Mouse (Mus musculus) urinary bladder, postnatal 4 days (tissue): Measurements from ENCODE around the gene Meioc.

Experiments used
- DNase-seq, 2 experiments: peaks; one replicate each; pipeline ENCODE4 v3.0.0; 2021 to 2022; ENCODE audit warnings: low spot score in 2 of 2

Gene Meioc

DNA sequence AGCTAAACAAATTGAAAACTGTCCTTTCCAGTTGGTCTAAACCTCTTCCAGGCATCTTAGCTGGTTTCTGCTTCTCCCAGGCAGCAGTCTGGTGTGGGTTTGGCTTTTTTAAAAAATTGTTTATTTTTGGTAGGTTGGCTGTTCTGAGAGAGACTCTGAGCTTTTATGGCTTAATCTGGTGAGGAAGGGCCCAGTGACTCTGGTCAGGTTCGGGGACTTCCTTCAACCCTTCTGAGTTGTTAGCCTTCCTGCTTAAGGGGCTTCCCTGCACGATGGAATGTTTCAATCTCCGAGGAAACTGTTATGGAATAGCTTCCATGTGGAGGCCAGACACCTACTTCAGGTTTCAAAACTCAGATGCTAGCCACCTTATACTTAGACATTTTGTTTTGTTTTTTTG is at the start of gene Meioc:
Gene Meioc, plus strand, starts transcription at position 301 of the 400 bp plus-strand sequence.
- DNase-seq: no peak

DNA sequence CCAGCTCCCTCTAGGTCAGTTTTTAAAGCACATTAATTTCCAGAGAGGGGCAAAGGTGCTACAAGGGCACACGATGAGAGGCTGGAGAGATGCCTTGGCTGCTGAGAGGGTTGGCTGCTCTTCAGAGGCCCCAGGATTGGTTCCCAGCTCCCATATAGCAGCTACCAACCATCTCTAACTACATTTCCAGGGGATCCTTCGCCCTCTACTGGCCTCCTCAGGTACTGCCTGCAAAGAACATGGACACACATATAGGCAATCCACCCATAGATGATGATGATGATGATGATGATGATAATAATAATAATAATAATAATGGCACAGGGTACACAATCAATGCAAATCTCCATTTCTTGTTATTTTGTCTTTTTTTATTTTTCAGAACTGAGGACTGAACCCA is 44.1 kb upstream of the Meioc start:
- DNase-seq: no peak

DNA sequence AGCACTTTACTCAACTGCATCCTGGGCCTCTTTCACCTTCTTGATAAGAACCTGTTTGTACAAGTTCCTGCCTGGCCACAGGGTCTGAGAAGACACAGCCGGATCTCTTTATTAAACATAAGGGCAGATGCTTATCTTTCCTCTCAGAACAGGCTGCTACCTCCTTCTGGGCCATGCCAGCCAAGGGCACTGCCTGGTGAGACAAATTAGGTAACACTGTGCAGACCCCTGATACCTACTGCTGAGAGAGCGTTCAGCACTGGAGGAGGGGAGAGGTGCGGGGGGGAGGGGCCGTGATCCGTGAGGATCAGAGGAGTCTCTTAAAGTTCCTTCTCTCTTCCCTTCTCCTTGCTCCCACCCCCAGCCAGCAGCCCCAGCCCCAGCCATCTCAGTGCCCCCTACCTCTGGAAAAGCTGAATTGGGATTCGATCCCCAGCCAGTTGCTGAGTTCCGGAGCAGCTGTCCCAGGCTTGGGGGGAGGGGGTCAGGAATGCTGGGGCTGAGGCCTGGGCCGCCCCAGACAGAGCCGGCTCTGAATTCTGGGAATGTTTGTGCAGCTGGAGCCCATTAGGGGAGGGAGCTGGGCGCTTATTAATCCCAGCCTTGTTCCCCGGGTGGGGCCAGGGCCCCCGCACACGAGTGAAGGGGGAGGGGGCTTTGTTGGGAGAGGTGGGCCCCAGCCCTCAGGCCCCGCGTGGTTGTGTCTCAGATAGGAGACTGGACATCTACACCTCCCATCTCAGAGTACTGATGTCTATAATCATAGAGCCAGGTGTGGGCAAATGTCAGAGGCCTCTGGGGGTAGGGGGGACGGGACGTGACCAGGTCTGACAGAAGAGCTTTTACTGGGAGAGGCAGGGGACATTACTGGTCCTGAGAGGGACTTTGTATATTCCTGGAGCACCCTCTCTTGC is 39.4 kb upstream of the Meioc start:
- DNase-seq: peak; percentile 72 to 76

DNA sequence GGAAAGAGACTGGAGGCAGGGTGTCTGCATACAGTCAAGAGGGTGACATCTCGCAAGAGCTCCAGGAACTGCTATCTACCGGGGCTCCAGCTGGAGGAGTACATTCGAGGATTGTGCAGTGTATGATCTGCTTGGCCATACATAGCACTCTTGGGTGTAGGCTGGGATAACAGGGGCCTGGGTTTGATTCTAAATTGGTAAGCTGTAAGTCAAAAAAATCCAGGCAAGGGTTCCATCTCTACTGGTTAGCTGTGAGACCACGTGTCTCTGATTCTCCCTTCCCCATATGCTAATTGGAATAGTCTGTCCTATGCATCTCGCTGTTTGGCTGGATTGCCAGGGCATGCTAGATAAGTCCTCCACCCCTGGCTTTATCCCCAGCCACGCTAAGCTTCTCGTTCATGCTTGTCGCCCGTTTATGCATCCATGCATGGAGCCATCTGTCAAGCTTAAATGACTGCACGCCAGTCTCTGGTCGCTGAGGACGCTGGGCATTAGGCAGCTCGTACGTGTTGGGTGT is 38.6 kb upstream of the Meioc start:
- no peak for DNase-seq

DNA sequence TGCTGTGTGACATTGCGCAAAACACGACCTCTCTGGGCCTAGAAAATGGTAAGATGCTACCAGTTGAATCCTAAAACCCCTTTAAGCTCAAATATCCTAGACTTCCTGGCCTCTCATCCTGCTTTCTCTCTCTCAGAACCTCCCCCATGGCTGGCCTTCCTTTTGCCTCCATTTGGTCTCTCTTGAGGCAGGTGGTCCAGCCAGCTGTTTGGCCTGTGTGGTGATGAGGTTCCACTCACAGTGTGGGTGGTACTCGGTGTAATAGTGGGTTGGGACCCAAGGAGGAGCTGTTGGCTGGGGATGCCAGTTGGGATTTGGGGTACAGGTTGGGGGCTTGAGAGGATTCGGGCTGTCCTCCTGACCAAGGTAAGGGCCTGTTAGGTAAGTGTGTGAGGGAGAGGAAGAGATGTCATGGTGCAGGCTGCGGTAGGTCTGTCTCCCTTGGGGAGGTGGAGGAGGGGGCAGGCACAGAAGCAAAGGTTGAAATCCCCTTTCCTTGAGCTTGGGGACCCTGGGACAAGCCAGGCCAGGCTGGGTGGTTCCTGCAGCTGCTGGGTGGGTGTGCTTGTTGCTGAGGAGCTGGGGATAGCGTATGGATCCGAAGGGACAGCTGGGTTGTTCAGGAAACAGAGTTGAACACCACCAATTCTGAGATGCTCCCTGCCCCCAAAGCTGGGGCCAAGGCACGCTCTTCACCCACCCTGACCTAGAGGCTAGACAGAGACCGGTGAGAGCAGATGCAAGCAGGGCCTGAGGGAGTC is 36.2 kb upstream of the Meioc start:
- no peak for DNase-seq

DNA sequence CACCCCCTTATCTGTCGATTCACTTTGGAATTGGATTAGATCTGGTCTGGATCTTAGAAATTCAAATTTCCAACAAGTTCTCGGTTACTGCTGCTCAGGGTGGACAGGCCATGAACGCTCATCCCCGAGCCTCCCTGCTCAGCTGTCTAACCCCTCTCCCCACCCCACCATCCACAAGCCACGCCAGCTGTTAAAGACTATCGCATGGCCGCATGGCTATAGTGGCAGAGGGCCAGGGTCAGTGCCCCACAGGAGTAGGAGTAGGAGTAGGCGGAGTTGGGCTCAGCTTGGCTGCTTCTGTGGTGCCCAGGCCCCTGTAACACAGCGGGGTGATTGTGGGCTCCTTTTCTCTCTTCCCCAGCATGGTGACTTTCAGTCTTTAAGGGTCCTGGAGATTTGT is 35.0 kb upstream of the Meioc start:
- DNase-seq: no peak

DNA sequence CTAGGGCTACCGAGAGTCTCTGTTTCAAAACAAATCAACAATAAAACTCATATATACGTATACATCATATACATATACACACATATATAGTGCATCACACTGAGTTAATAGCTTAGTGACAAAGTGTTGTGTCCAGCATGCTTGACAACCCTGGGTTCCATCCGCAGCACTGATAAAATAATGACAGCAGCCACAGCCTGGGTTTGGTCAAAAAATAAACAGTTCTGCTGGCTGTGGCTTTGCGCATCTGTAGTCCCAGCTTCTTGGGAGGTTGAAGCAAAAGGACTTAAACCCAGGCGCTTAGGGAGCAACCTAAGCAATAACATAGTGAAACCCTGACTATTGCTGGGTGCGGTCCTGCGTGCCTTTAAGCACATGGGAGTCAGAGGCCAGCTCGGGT is 34.1 kb upstream of the Meioc start:
- DNase-seq: no peak

DNA sequence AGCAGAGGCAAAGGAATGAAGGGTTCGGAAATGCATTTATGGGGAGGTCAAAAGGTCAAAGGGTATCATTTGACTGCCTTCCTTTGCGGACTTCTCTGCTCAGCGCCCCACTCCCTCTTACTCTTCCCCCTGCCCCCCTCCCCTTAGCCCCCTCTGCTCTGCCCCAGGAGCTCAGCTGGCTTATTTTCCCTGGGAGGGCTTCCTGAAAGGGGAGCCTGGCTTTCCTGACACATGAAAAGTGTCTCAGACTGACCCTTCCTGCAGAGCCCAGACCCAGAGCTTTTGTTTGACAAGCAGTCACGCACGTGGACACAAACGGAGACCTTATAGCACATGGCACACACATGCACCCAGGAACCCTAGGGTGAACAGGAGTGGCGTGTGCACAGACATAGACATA is 32.8 kb upstream of the Meioc start:
- no peak for DNase-seq

DNA sequence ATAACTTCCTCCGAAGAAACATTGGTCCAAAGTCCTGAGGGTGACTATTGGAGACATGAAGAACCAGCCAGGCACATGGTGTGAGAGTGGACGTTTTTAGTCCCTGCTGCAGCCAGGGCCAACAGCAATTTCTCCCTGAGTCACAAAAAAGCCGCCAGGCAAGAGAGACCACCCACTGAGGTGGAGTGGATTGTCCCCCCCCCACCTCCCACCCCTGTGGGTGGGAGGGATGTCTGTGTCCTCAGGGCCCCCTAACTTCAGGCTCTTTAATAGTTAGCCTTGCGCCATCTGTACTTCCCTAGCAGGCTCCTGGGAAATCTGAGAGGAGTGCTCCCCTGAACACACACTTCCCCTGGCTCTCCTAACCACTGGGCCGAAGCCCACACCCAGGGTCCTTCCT is 32.3 kb upstream of the Meioc start:
- DNase-seq: no peak

DNA sequence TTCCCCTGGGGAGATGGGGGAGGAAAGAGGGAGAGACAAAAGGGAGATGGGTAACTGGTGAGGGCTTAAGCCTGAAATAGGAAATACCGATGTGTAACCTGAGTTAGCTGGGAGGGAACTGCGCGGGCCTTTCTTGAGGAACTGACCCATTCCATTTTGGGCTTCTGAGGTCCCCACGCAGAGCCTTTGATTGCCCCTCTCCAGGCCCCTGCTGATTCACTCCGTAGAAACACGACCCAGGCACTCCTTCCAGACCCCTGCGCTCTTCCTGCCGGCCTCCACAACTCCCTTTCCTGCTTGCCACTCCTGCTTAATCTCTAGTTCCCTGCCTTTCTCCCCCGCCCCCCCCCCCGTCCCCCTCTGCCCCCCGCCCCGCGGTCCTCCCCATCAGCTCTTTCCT is 30.8 kb upstream of the Meioc start:
- DNase-seq: no peak

DNA sequence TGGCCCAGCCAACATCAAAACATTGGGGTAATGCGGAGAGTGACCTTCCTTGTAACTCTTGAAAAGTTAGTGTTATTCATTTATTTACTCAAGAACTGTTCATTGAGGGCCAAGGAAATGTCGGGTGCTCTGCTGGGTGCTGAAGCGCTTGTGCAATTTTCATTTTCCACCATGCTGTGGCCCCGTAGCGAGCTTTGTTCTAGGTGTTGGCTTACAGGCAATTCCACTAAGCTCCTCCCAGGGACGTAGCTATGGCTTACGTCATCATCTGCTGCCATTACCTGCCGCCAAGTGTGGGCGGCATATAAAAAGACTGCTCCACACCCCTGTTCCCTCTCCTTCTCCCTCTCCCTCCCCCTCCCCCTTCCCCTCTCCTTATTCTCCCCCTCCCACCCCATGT is 30.1 kb upstream of the Meioc start:
- no peak for DNase-seq

DNA sequence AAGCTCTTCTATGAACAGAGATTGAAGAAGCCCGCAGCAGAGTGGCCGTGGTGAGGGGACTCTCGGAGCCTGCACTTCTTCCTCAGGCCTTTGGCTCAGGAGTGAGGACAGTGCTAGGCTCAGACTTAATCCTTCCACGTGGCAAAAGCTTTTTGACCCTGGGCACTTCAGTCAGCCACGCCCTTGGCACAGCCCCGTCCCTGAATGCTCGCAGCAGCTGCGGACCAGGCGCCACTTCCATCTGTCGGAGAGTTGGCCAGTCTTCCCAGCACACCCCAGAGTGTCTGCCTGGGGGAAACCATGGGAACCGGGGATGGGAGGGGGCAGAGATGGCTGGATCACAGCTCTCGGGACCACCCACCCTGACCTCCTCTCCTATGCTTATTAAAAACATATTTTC is 26.6 kb upstream of the Meioc start:
- DNase-seq: no peak

DNA sequence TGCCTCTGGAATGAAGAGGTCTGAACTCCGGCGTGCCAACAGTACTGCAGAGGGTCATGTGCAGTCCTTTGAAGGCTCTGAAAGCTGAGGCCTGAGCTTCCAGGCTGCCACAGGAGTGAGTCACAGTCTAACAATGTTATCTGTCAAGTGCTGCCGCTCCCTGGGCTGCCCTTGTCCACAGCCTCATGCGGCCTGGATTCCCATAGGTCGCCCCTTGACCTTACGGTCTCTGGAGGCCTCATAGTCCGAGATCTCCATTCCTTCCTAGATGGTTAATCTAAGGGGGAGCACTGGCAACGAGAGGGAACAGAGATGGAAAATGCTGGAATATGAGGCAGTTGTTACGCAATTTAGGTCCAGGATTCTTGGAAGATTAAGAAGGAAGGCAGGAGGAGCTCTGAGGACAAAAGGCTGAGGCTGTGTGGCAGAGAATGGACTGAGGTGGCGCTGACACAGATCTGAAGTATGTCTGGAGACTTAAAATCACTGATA is 19.6 kb upstream of the Meioc start:
- peak in 1 of 2 experiments; percentile 58 for DNase-seq

DNA sequence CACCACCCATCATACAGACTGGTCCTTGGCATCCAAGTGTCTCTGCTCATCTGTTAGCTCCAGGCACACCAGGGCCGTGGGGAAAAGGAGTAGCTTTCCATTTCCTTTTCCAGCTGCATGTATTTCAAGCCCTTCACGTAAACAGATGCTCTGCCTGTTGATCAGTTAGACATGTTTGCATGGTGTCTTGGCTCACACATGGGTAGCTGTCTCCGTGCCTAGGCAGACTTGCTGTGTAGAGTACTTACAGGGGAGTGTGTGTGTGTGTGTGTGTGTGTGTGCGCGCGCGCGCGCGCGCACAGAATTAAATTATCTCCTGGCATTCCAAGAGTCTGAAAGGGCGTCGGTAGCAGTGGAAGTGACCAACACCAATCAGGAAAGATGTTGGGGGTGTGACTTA is 17.3 kb upstream of the Meioc start:
- DNase-seq: no peak

DNA sequence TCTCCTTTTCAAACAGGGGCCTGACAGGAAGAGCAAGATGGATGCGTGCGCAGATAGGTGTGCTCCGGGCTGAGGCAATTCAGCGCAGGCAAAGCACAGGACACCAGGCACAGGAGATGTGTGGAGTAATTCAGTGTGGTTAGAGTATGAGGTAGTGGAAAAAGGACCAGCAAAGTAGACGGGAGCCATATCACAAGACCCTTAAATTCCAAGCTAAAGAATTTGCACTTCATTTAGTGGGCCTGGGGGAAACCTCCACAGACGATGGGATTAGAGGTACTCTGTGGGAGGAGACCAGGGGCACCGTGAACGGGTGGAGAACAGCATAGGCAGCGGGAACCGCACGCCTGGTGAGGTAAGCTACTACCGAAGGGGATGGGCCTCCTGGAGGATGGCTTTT is 15.6 kb upstream of the Meioc start:
- peak in 1 of 2 experiments; percentile 44 for DNase-seq

DNA sequence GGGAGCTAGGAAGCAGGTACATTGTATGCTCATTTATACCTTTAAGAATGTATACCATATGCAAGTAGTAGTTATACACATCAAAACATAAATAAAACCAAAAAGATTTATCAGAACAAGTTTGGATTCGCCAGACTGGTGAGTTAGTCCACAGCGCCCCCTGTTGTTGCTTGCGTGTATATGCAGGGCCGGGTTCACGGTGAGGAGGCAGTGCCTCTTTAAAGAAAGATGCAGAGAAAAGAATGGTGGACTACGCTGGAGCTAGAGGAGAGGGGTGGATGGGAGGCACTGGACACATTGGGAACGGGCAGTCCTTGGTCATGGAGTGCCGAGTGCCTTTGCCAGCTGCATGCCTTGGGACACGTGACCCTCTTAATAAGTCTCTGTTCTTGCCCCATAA is 12.1 kb upstream of the Meioc start:
- peak; percentile 70 to 83 for DNase-seq

DNA sequence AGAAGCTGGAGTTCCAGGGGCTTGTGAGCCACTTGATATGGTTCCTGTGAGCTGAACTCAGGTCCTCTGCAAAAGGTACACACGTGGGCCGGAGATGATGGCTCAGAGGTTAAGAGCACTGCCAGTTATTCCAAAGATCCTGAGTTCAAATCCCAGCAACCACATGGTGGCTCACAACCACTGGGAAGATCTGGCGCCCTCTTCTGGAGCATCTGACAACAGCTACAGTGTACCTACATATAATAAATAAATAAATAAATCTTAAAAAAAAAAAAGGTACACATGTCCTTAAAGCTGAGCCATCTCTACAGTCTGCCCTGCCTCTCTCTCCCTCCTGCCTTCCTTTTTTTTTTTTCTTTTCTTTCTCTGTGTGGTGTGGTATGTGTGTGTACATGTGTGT is 10.7 kb upstream of the Meioc start:
- DNase-seq: peak in 1 of 2 experiments; percentile 57

DNA sequence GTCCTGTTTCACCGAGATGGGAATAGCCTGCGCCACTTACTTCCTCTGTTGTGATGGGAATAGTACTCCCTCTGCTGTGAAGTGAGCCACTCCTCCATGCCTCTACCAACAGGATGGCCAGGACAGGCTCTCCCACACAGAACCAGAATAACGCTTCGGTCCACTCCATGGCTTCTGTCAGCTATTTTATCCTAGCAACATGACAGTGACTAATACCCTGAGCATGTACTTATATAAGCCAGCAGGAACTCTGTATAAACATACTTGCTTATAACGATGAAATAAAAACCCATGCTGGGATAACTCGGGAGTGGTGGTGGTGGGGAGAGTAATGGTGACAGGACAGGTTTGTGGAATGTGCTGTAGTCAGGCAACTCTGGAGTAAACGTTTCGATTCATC is 7.6 kb upstream of the Meioc start:
- DNase-seq: peak in 1 of 2 experiments; percentile 34

DNA sequence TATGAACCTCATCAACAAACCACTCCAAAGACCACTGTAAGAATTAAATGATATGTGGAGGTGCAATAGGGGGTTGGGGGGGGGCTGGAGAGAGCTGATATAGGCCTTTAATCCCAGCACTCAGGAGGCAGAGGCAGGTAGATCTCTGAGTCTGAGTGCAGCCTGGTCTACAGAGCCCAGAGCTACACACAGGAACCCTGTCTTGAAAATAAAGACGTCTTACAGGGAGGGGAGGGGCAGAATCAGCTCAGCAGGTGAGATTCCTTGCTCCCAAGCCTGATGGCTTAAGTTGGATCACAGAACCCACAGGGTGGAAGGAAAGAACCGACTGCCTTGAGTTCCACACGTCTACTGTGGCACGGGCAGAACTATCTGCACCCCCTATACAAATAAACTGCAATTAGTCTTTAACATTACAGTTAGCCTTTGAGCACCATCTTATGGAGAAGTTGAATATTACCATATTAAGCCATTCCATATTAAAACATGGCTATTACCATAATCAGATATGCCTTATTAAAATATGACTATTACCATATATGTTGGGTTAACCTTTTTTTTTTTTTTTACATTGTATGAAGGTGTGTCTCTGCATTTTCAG is 7.1 kb upstream of the Meioc start:
- DNase-seq: peak in 1 of 2 experiments; percentile 41

DNA sequence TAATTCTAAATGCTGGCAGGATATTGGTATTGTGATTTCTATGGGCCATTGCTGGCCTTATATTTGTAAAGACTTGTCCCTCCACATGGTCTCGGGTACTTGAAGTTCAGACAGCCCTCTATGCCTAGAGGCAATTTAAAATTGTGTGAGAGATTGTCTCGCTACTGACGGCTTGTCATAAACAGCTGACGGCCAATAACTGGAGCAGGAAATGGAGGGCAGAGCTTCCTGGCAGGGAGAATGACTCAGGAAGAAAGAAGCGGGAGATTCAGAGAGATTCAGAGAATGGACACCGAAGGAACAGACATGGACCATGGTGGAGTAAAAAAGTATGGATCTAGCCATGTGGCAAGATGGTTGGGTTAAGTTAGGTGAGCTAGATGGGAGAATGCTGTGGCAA is 6.6 kb upstream of the Meioc start:
- peak in 1 of 2 experiments; percentile 22 for DNase-seq

DNA sequence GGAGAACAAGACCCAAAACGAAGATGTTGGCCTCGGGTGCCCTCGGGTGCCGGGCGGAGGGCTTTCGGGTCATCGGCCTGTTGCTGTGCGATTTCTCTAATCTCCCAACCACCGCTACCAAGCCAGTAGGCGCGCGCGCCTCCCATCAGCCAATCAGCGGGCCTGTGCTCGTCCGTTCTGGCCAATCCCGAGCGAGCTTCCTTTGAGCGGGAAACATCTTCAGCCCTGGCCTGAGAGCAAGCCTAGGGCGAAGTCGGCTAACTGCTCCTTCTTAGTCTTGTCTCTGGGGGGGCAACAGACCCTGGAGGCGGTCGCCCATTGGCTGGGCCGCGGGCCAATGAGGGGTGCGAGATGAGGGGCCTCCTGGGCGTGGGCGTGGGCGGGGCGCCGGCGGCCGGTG is 1.6 kb downstream of the Meioc start:
- no peak for DNase-seq
